Mouse (Mus musculus) small intestine, adult 2 months (tissue): ENCODE results near the gene Vcl. TPM values are rescaled to one million over a fixed set of nuclear protein-coding genes. Genes with fewer than 3 reads are reported as not detected.

ENCODE experiments used
- H3K27ac ChIP-seq: fragments of 200-500 bp; 2 replicates; pipeline ENCODE4 v1.5.1; 2012; ENCODE audit warnings: low read depth, low read length, control low read depth, inconsistent platforms; ENCODE audit not compliant: insufficient read depth
- H3K27me3 ChIP-seq: fragments of 200-500 bp; 2 replicates; pipeline ENCODE4 v1.6.1; 2012; ENCODE audit warnings: mild to moderate bottlenecking, moderate library complexity, low read length, inconsistent platforms; ENCODE audit not compliant: control insufficient read depth, insufficient read depth
- H3K36me3 ChIP-seq: fragments of 200-500 bp; 2 replicates; pipeline ENCODE4 v1.6.1; 2012; ENCODE audit warnings: mild to moderate bottlenecking, low read length, control low read depth, inconsistent platforms; ENCODE audit not compliant: control insufficient read depth, insufficient read depth
- H3K4me1 ChIP-seq: fragments of 200-500 bp; 2 replicates; pipeline ENCODE4 v1.6.1; 2012; ENCODE audit warnings: low read length, inconsistent platforms, mixed read lengths; ENCODE audit not compliant: control insufficient read depth, insufficient read depth, insufficient read length
- H3K4me3 ChIP-seq: fragments of 200-500 bp; 2 replicates; pipeline ENCODE4 v1.5.1; 2012; ENCODE audit warnings: low read depth, mild to moderate bottlenecking, control low read depth, inconsistent platforms, low read length, moderate library complexity
- CTCF ChIP-seq: fragments of 200-500 bp; IDR thresholded peaks from 2 replicates; pipeline ENCODE4 v1.5.1; 2012; ENCODE audit warnings: low read depth, mild to moderate bottlenecking, control low read depth, inconsistent platforms, low read length, moderate library complexity, mixed read lengths; ENCODE audit not compliant: insufficient replicate concordance, insufficient read length; ENCODE audit errors: extremely low read depth
- POLR2A ChIP-seq: fragments of 200-500 bp; IDR thresholded peaks from 2 replicates; pipeline ENCODE4 v1.6.1; 2012; ENCODE audit warnings: low read depth, mild to moderate bottlenecking, control low read depth, inconsistent platforms, low read length, moderate library complexity
- WGBS: fragments of 180-500 bp; shearing (Covaris S2); methylation state at CpG from one replicate; pipeline ENCODE4 v1.1.7; 2018; 5-methylcytosine and 5-hydroxymethylcytosine counted together
- polyA plus RNA-seq: library from polyadenylated mRNA; depleted of rRNA; stranded (reverse); fragments of >200 nt; gene quantifications from 2 replicates; pipeline ENCODE4 v1.2.3, GENCODE M21; 2012

Vcl gene
- polyA plus RNA-seq, 1 experiment = 18.5 TPM

GRCm38 (mm10) chr14:20901267-20901666, 27.9 kb upstream of the Vcl start:
- TF ChIP-seq POLR2A (no peak), CTCF (no peak)
- Histone ChIP-seq H3K27me3 (no peaks in the 10 kb centered on the region), H3K36me3 (no peaks in the 10 kb centered on the region), H3K4me3 (no peak overlapping the region), H3K4me1 (no peaks in the 10 kb centered on the region), H3K27ac (no peak overlapping the region)
- 88% methylated on average over 3 of the region's 3 CpGs for whole genome bisulfite sequencing

GRCm38 (mm10) chr14:20903137-20903536, 26.1 kb upstream of the Vcl start:
- Histone ChIP-seq H3K4me1 (no peaks in the 10 kb centered on the region), H3K27ac (no peak overlapping the region), H3K4me3 (no peak overlapping the region), H3K27me3 (no peaks in the 10 kb centered on the region), H3K36me3 (no peaks in the 10 kb centered on the region)
- TF ChIP-seq POLR2A (no peak), CTCF (no peak)
- WGBS = 85% methylated on average over 6 of the region's 6 CpGs

- Histone ChIP-seq H3K27me3 (no peaks in the 10 kb centered on the region), H3K36me3 (no peaks in the 10 kb centered on the region), H3K4me3 (no peak overlapping the region), H3K4me1 (no peaks in the 10 kb centered on the region), H3K27ac (no peak overlapping the region)
- TF ChIP-seq POLR2A (no peak), CTCF (no peak)
- whole genome bisulfite sequencing = 73% methylated on average over 2 of the region's 2 CpGs
Measured at GRCm38 (mm10) chr14:20911811-20912210, 17.4 kb upstream of the Vcl start.

- Histone ChIP-seq H3K4me1 (no peaks in the 10 kb centered on the region), H3K4me3 (no peak overlapping the region), H3K27me3 (no peaks in the 10 kb centered on the region), H3K27ac (no peak overlapping the region), H3K36me3 (no peaks in the 10 kb centered on the region)
- no peak for TF ChIP-seq POLR2A
- TF ChIP-seq CTCF = no peak
- 36% methylated on average over 2 of the region's 2 CpGs for WGBS
Measured at GRCm38 (mm10) chr14:20914415-20914814, 14.8 kb upstream of the Vcl start.

GRCm38 (mm10) chr14:20916625-20917612, 12.3 kb upstream of the Vcl start:
- WGBS = 68% methylated on average over 7 of the region's 7 CpGs
- TF ChIP-seq CTCF = no peak
- TF ChIP-seq POLR2A = no peak

GRCm38 (mm10) chr14:20924071-20924789, 5.0 kb upstream of the Vcl start:
- WGBS = 69% methylated on average over 5 of the region's 5 CpGs
- H3K4me3 ChIP-seq = no peak overlapping the region
- no peak overlapping the region for H3K27ac ChIP-seq
- H3K27me3 ChIP-seq = no peaks in the 10 kb centered on the region
- H3K36me3 ChIP-seq = no peaks in the 10 kb centered on the region
- TF ChIP-seq CTCF = no peak
- no peak for TF ChIP-seq POLR2A
- peaks cover 2% of the 10 kb centered on the region; the same call in 1 of the 2 replicates for H3K4me1 ChIP-seq

More at GRCm38 (mm10) chr14:20916625-20917612, 12.3 kb upstream of the Vcl start:
- no peaks in the 10 kb centered on the region for H3K4me1 ChIP-seq
- H3K27ac ChIP-seq = no peak overlapping the region
- no peak overlapping the region for H3K4me3 ChIP-seq
- no peaks in the 10 kb centered on the region for H3K36me3 ChIP-seq
- no peaks in the 10 kb centered on the region for H3K27me3 ChIP-seq
